Mouse (Mus musculus) liver, embryonic 13.5 days (tissue): ENCODE data around the gene Rnf5. TPM values are rescaled to one million over a fixed set of nuclear protein-coding genes. Genes with fewer than 3 reads are reported as not detected.

Experiments
- ATAC-seq: fragments of 200-750 bp; cut with Nextera tagmentation; 2 replicates; pipeline ENCODE4 v1.8.0; 2017; ENCODE audit warnings: low read depth, mild to moderate bottlenecking, moderate number of reproducible peaks, moderate library complexity
- DNase-seq: peaks from one replicate; pipeline ENCODE4 v3.0.0; 2022
- H3K27ac ChIP-seq: fragments of 300-500 bp; sonication (generic); 2 replicates; pipeline ENCODE4 v1.5.1; 2015; ENCODE audit warnings: moderate library complexity, mild to moderate bottlenecking, inconsistent platforms
- H3K27me3 ChIP-seq: fragments of 300-500 bp; sonication (generic); 2 replicates; pipeline ENCODE4 v1.6.1; 2015; ENCODE audit warnings: mild to moderate bottlenecking, inconsistent platforms
- H3K36me3 ChIP-seq: fragments of 300-500 bp; sonication (generic); 2 replicates; pipeline ENCODE4 v1.6.1; 2015; ENCODE audit warnings: mild to moderate bottlenecking, inconsistent platforms
- H3K4me1 ChIP-seq: fragments of 300-500 bp; sonication (generic); replicated peaks from 2 replicates; pipeline ENCODE4 v1.6.1; 2015; ENCODE audit warnings: inconsistent platforms
- H3K4me2 ChIP-seq: fragments of 300-500 bp; sonication (generic); 2 replicates; pipeline ENCODE4 v1.6.1; 2015; ENCODE audit warnings: inconsistent platforms, mild to moderate bottlenecking, moderate library complexity
- H3K4me3 ChIP-seq: fragments of 300-500 bp; sonication (generic); replicated peaks from 2 replicates; pipeline ENCODE4 v1.5.1; 2015; ENCODE audit warnings: mild to moderate bottlenecking, inconsistent platforms
- H3K9ac ChIP-seq: fragments of 300-500 bp; sonication (generic); 2 replicates; pipeline ENCODE4 v1.6.1; 2015; ENCODE audit warnings: mild to moderate bottlenecking, inconsistent platforms
- H3K9me3 ChIP-seq: fragments of 300-500 bp; sonication (generic); replicated peaks from 2 replicates; pipeline ENCODE4 v1.6.1; 2016; ENCODE audit warnings: inconsistent platforms
- WGBS: fragments of 180-500 bp; shearing (Covaris S2); methylation state at CpG from one replicate; pipeline ENCODE4 v1.1.7; 2015; ENCODE audit not compliant: insufficient replicate concordance; 5-methylcytosine and 5-hydroxymethylcytosine counted together
- polyA plus RNA-seq: library from polyadenylated mRNA; unstranded; fragments of >200 nt; fragmentation: Nextera tagmentation; extraction: Ambion mirVana; gene quantifications from 2 replicates; pipeline ENCODE4 v1.2.1, GENCODE M21; 2015

Gene Rnf5
- polyA plus RNA-seq, 1 experiment from 2014 or later: 86.1 TPM

DNA sequence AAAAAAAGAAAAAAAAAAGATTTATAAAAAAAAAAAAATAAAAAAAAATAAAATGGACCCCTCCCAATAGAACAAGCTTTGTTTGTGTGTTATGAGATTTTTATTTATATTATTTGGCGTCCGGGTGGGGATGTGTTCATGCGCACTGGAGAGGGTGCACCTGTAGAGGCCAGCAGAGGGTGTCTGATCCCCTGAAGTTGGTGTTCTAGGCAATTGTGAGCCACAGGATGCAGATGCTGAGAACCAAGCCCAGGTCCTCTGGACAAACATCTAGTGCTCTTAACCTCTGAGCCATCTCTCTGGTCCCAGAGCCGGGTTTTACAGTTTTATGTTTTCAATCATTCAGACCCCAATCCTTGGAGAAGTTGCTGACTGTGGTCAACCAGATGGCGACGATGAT lies 43.1 kb downstream of the Rnf5 start:
- H3K9me3 ChIP-seq: no peaks in the 10 kb centered on the region
- no peak overlapping the region for H3K4me2 ChIP-seq
- ATAC-seq (no peak), DNase-seq (no peak)
- H3K27ac ChIP-seq: no peak overlapping the region
- H3K9ac ChIP-seq: no peak overlapping the region
- peaks cover 7% of the 10 kb centered on the region; the same call in 1 of the 2 replicates for H3K27me3 ChIP-seq
- WGBS: 77% methylated on average over 6 of the region's 6 CpGs
- no peak overlapping the region for H3K4me3 ChIP-seq
- no peaks in the 10 kb centered on the region for H3K36me3 ChIP-seq
- H3K4me1 ChIP-seq: peaks cover 29% of the 10 kb centered on the region

- ATAC-seq (no peak), DNase-seq (no peak)
- no peak overlapping the region for H3K4me3 ChIP-seq
- H3K9ac ChIP-seq: no peak overlapping the region
- no peaks in the 10 kb centered on the region for H3K9me3 ChIP-seq
- H3K4me1 ChIP-seq: peaks cover 29% of the 10 kb centered on the region
- H3K36me3 ChIP-seq: no peaks in the 10 kb centered on the region
- H3K27me3 ChIP-seq: peaks cover 7% of the 10 kb centered on the region; the same call in 1 of the 2 replicates
- 22% methylated on average over 15 of the region's 15 CpGs for WGBS
- no peak overlapping the region for H3K27ac ChIP-seq
- no peak overlapping the region for H3K4me2 ChIP-seq
Measured at GRCm38 (mm10) chr17:34559895-34560294, 43.6 kb downstream of the Rnf5 start.

DNA sequence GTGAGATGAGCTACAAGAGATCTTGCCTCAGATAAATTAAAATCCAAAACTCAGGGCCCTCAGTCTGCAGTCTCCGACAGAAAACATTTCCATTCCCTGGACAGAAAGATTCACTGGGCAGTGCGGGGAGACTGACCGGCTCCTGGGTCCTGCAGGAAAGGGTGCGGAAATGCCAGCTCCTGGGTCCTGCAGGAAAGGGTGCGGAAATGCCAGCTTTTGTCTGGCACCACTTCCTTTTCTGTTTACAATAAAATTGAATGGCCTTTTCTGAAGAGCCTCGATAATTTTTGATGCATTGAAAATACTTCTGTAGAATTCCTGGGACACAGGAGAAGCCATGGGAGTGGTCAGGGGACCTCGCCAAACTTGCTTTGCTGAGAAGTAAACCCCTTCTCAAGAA lies 44.4 kb downstream of the Rnf5 start:
- 74% methylated on average over 7 of the region's 7 CpGs for WGBS
- Histone ChIP-seq H3K27ac (no peak overlapping the region), H3K27me3 (peaks cover 7% of the 10 kb centered on the region; the same call in 1 of the 2 replicates), H3K9me3 (no peaks in the 10 kb centered on the region), H3K9ac (no peak overlapping the region), H3K4me3 (no peak overlapping the region), H3K4me1 (peaks cover 22% of the 10 kb centered on the region), H3K36me3 (no peaks in the 10 kb centered on the region), H3K4me2 (no peak overlapping the region)
- no peak for ATAC-seq
- no peak for DNase-seq

GRCm38 (mm10) chr17:34557411-34557810 lies 46.1 kb downstream of the Rnf5 start:
- H3K9ac ChIP-seq: no peak overlapping the region
- peaks cover 19% of the 10 kb centered on the region for H3K4me1 ChIP-seq
- DNase-seq (no peak), ATAC-seq (no peak)
- no peaks in the 10 kb centered on the region for H3K36me3 ChIP-seq
- H3K27me3 ChIP-seq: peaks cover 7% of the 10 kb centered on the region; the same call in 1 of the 2 replicates
- H3K27ac ChIP-seq: no peak overlapping the region
- no peak overlapping the region for H3K4me2 ChIP-seq
- no peaks in the 10 kb centered on the region for H3K9me3 ChIP-seq
- H3K4me3 ChIP-seq: no peak overlapping the region
- 67% methylated on average over 11 of the region's 11 CpGs for WGBS

DNA sequence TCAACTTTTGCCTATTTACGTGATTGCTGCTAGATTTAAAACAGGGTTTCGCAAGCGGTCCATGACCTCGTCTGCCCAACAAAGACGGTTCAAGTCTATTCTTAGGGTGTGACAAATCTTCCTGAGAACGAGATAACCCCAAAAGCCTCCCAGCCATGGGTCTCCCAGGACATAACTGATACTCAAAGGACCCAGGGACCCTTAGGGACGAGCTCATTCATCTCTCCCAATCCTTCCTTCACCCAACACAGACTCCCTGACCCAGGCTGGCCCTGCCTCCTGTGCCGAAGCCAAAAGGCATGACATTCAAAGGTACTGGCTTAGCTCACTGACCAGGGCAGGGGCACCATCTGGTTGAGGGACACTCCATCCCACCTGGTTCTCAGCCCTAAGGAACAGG lies 47.1 kb downstream of the Rnf5 start:
- DNase-seq (no peak), ATAC-seq (no peak)
- H3K4me3 ChIP-seq: no peak overlapping the region
- H3K4me1 ChIP-seq: peaks cover 17% of the 10 kb centered on the region
- H3K4me2 ChIP-seq: no peak overlapping the region
- no peaks in the 10 kb centered on the region for H3K9me3 ChIP-seq
- H3K9ac ChIP-seq: no peak overlapping the region
- no peaks in the 10 kb centered on the region for H3K36me3 ChIP-seq
- WGBS: 50% methylated on average over 8 of the region's 8 CpGs
- peaks cover 7% of the 10 kb centered on the region; the same call in 1 of the 2 replicates for H3K27me3 ChIP-seq
- H3K27ac ChIP-seq: no peak overlapping the region

DNA sequence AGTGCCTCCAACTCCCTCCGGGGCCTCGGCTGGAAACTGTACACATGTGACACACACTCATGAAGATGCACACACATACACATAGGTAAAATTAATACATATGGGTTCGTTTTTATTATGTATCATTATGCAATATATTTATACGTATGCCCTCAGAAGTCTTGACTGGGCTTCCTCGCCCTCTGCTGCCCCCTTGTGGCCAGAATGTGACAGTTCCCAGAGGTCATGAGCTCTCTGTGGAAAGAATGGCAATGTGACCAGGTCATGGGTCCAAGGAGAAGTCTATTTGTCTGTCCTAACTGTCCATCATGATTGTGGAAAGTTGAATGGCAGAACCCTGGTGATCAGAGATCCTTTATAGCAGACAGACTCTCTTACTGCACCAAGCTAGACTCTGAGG lies 48.0 kb downstream of the Rnf5 start:
- no peak overlapping the region for H3K4me3 ChIP-seq
- WGBS: 20% methylated on average over 5 of the region's 5 CpGs
- no peaks in the 10 kb centered on the region for H3K9me3 ChIP-seq
- no peak overlapping the region for H3K4me2 ChIP-seq
- H3K27me3 ChIP-seq: peaks cover 7% of the 10 kb centered on the region; the same call in 1 of the 2 replicates
- DNase-seq: peak; percentile 58
- H3K36me3 ChIP-seq: no peaks in the 10 kb centered on the region
- H3K9ac ChIP-seq: no peak overlapping the region
- peaks cover 9% of the 10 kb centered on the region for H3K4me1 ChIP-seq
- H3K27ac ChIP-seq: no peak overlapping the region
- ATAC-seq: no peak

Other genes with a start within 250 kb of the Rnf5 start
- gene Btnl2, start 248.9 kb downstream of the Rnf5 start, polyA plus RNA-seq: 0.05 TPM in 1 of 2 replicates, not detected in the other
- gene Btnl1, start 226.6 kb downstream of the Rnf5 start, polyA plus RNA-seq: not detected in 2 replicates
- gene BC051142, start 204.9 kb downstream of the Rnf5 start, polyA plus RNA-seq: 0.21 TPM in 1 of 2 replicates, not detected in the other
- gene Btnl4, start 126.4 kb downstream of the Rnf5 start, polyA plus RNA-seq: not detected in 2 replicates
- gene Btnl6, start 86.3 kb downstream of the Rnf5 start, polyA plus RNA-seq: not detected in 2 replicates
- gene Notch4, start 39.4 kb downstream of the Rnf5 start, polyA plus RNA-seq: 0.43 and 0.55 TPM in 2 replicates
- 8.5 and 8.9 TPM in 2 replicates for gene Gpsm3, start 13.9 kb downstream of the Rnf5 start, polyA plus RNA-seq
- gene Pbx2, start 12.4 kb downstream of the Rnf5 start, polyA plus RNA-seq: 3.8 TPM in 2 replicates
- 0.68 and 0.72 TPM in 2 replicates for gene Ager, start 5.8 kb downstream of the Rnf5 start, polyA plus RNA-seq
- gene Agpat1, start 572 bp upstream of the Rnf5 start, polyA plus RNA-seq: 24.9 and 27.0 TPM in 2 replicates
- 0.30 and 0.34 TPM in 2 replicates for gene Egfl8, start 12.3 kb upstream of the Rnf5 start, polyA plus RNA-seq
- 10.4 and 12.0 TPM in 2 replicates for gene Ppt2, start 24.8 kb upstream of the Rnf5 start, polyA plus RNA-seq
- gene Prrt1, start 25.8 kb upstream of the Rnf5 start, polyA plus RNA-seq: 0.05 and 0.07 TPM in 2 replicates
- 5.6 and 5.9 TPM in 2 replicates for gene Fkbpl, start 41.1 kb upstream of the Rnf5 start, polyA plus RNA-seq
- gene Atf6b, start 43.5 kb upstream of the Rnf5 start, polyA plus RNA-seq: 24.6 and 27.4 TPM in 2 replicates
- gene Tnxb, start 66.8 kb upstream of the Rnf5 start, polyA plus RNA-seq: 0.05 and 0.08 TPM in 2 replicates
- 1.2 and 1.4 TPM in 2 replicates for gene C4b, start 140.2 kb upstream of the Rnf5 start, polyA plus RNA-seq
- not detected in 2 replicates for gene Cyp21a1, start 200.9 kb upstream of the Rnf5 start, polyA plus RNA-seq
- 19.9 and 20.2 TPM in 2 replicates for gene Stk19, start 233.3 kb upstream of the Rnf5 start, polyA plus RNA-seq
- 28.6 and 30.9 TPM in 2 replicates for gene Dxo, start 233.3 kb upstream of the Rnf5 start, polyA plus RNA-seq
- gene Skiv2l, start 246.5 kb upstream of the Rnf5 start, polyA plus RNA-seq: 24.0 and 26.1 TPM in 2 replicates
- gene Nelfe, start 246.7 kb upstream of the Rnf5 start, polyA plus RNA-seq: 60.1 and 65.1 TPM in 2 replicates